Mouse (Mus musculus) kidney, adult 9 months (tissue): ENCODE measurements around the gene Psg21.
"Not testable (repeated sequence)": the region's sequence is repeated elsewhere in the genome, so short reads cannot be mapped to it uniquely, and the experiment has no call there.

Experiments used
- DNase-seq: peaks from one replicate; pipeline ENCODE4 v3.0.0; 2022

Gene Psg21

DNA sequence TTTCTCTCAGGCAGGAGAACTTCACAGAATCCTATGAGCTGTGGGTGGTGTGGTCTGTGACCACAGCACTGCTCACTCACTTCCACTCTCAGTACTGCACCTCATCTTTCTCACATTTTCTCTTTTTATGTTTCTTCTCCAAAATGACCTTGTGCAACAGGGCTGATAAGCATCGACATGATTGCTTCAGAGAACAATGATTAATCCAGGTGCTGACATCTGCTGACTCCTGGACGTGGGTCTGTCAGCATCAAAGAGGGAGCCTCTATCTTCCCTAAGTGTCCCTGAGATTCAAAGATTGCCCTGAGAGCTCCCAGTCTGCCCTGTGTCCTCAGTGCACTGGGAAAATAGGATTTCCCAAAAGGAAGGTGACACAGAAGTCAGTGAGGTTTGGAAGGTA is at the start of gene Psg21:
Gene Psg21, minus strand, starts transcription at position 101 of the 400 bp plus-strand sequence.
- DNase-seq = not testable (repeated sequence)

DNA sequence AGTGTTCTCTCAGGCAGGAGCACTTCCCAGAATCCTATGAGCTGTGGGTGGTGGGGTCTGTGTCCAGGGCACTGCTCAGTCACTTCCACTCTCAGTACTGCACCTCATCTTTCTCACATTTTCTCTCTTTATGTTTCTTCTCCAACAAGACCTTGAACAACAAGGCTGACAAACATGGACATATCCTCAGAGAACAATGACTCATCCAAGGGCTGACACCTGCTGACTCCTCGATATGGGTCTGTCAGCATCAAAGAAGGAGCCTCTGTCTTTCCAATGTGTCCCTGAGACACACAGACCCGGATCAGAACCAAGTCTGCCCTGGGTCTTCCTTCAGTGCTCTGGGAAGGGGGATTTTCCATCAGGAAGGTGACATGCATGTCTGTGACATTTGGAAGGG is 29.6 kb upstream of the Psg21 start, which contains the start of gene Psg20:
Gene Psg20, minus strand, starts transcription at position 101 of the 400 bp plus-strand sequence.
- no peak for DNase-seq

DNA sequence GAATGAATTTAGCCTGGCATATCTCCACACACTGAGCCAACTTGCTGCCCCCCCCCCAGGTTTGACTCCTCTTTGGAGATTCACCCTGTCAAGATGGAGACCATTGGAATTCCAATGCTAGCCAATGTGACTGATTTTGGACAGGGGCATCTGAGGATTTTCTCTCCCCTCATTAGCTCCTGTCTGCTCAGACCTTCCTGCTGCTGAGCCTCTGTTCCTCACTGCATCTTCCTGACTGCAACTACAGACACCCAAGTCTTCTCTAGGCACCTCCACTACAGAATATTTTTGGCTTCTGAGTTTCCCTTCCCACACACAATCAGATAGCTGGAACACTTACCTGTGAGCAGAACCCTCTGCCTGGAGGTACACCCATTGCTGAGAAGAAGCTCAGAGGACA is 29.1 kb upstream of the Psg21 start:
- no peak for DNase-seq

DNA sequence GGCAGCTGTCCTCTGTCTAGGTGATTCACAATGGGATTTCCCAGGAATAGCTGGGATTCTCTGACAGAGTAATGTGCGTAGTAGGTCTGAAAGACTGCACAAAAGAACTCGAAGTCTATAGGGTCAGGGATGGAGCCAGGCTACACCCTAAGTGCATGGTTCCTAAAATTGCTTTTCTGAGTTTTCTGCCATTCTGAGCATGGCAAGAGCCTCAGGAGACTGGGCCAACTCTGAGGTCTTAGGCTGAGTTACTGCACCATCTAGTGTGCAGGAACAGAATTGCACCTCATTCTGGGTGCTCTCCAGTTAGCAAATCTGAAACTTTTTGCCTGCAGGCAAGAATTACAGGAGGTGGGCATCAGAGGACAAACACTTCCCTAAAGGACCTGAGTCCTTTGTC is 23.2 kb upstream of the Psg21 start:
- peak; percentile 37 for DNase-seq

DNA sequence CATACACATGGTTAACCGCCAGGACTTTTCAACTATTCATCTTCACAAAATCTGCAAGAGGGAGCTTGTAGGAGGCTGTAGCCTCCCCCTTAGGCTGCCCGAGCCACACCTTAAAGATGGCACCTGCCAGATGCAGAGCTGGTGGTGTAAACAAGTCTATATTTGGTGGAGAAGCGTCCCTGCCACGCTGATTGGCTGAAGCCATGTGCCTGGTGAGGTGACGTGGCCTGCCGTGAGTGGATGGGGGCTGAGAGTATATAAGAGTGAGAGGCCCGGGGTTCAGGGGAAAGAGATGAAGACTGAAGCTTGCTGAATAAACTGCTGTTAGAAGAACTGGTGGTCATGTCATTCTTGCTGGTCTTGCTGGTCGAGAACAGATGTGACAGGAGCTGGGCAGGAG is 29.6 kb downstream of the Psg21 start:
- DNase-seq = not testable (repeated sequence)

DNA sequence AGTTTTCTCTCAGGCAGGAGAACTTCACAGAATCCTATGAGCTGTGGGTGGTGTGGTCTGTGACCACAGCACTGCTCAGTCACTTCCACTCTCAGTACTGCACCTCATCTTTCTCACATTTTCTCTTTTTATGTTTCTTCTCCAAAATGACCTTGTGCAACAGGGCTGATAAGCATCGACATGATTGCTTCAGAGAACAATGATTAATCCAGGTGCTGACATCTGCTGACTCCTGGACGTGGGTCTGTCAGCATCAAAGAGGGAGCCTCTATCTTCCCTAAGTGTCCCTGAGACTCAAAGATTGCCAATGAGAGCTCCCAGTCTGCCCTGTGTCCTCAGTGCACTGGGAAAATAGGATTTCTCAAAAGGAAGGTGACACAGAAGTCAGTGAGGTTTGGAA is 40.1 kb downstream of the Psg21 start, which contains the start of gene Psg23:
Gene Psg23, minus strand, starts transcription at position 101 of the 400 bp plus-strand sequence.
- not testable (repeated sequence) for DNase-seq
